ENCODE assay signal across 7 mouse cellular contexts in genomic region chr5:34288154-34288716, GRCm38 (mm10). TPM values are rescaled to one million over a fixed set of nuclear protein-coding genes. Genes with fewer than 3 reads are reported as not detected.
ATAC-seq and TF ChIP-seq lines count a peak whose summit lies in the region.

TSS of gene Zfyve28 (minus strand) at chr5:34288449.
TSS of gene Cfap99 (plus strand) at chr5:34288600.

- ATAC-seq in embryonic facial prominence, embryonic 13.5 days (ENCODE audit: insufficient number of reproducible peaks, insufficient read depth, low FRiP score, low TSS enrichment, low read depth): peak; percentile 89
- ATAC-seq in heart, embryonic 11.5 days (replicated peaks; ENCODE audit: insufficient number of reproducible peaks, low FRiP score, low TSS enrichment): peak; percentile 83
- ATAC-seq in kidney, embryonic 15.5 days (replicated peaks; ENCODE audit: low FRiP score): peak; percentile 93
- ATAC-seq in limb, embryonic 15.5 days (ENCODE audit: insufficient number of reproducible peaks, low FRiP score, low TSS enrichment, low read depth): peak; percentile 91
- peak; percentile 86 for ATAC-seq in stomach, embryonic 15.5 days (ENCODE audit: insufficient read depth, low FRiP score, low read depth)

- no peak within 1 kb of the TSS for H3ac ChIP-seq in myocyte (ENCODE audit: control insufficient read depth, insufficient read length)

- peaks cover 62% of the 10 kb centered on the region for H3K27me3 ChIP-seq in embryonic facial prominence, embryonic 13.5 days
- peaks cover 62% of the 10 kb centered on the region for H3K27me3 ChIP-seq in heart, embryonic 11.5 days (ENCODE audit: control insufficient read depth, insufficient read depth, low read length)
- peaks cover 74% of the 10 kb centered on the region for H3K27me3 ChIP-seq in kidney, embryonic 15.5 days
- H3K27me3 ChIP-seq in limb, embryonic 15.5 days: peaks cover 77% of the 10 kb centered on the region
- H3K27me3 ChIP-seq in myocyte (ENCODE audit: control insufficient read depth, insufficient read depth, insufficient read length): peaks cover 66% of the 10 kb centered on the region
- peaks cover 37% of the 10 kb centered on the region for H3K27me3 ChIP-seq in stomach, embryonic 15.5 days (replicated peaks)

- no peaks in the 10 kb centered on the region for H3K36me3 ChIP-seq in embryonic facial prominence, embryonic 13.5 days
- H3K36me3 ChIP-seq in heart, embryonic 11.5 days (ENCODE audit: control insufficient read depth, insufficient read depth, low read length): no peaks in the 10 kb centered on the region
- H3K36me3 ChIP-seq in kidney, embryonic 15.5 days: no peaks in the 10 kb centered on the region
- no peaks in the 10 kb centered on the region for H3K36me3 ChIP-seq in limb, embryonic 15.5 days
- no peaks in the 10 kb centered on the region for H3K36me3 ChIP-seq in myocyte (ENCODE audit: control insufficient read depth, insufficient read depth)
- H3K36me3 ChIP-seq in stomach, embryonic 15.5 days: no peaks in the 10 kb centered on the region

- no peaks in the 10 kb centered on the region for H3K9me3 ChIP-seq in embryonic facial prominence, embryonic 13.5 days
- H3K9me3 ChIP-seq in heart, embryonic 11.5 days (replicated peaks; ENCODE audit: control insufficient read depth, low read length): no peaks in the 10 kb centered on the region
- no peaks in the 10 kb centered on the region for H3K9me3 ChIP-seq in kidney, embryonic 15.5 days (replicated peaks)
- no peaks in the 10 kb centered on the region for H3K9me3 ChIP-seq in limb, embryonic 15.5 days
- H3K9me3 ChIP-seq in stomach, embryonic 15.5 days: no peaks in the 10 kb centered on the region

- under 1% methylated on average over 83 of the region's 83 CpGs for WGBS in bone marrow, adult 2 months
- under 1% methylated on average over 58 of the region's 83 CpGs for WGBS in embryonic facial prominence, embryonic 13.5 days
- under 1% methylated on average over 67 of the region's 83 CpGs for WGBS in heart, embryonic 11.5 days (ENCODE audit: insufficient replicate concordance)
- WGBS in kidney, embryonic 15.5 days: under 1% methylated on average over 67 of the region's 83 CpGs
- 0% methylated on average over 75 of the region's 83 CpGs for WGBS in limb, embryonic 15.5 days
- under 1% methylated on average over 79 of the region's 83 CpGs for WGBS in stomach, embryonic 15.5 days

- H3K27ac ChIP-seq in bone marrow, adult 2 months (ENCODE audit: control insufficient read depth, insufficient read depth, low read depth, low read length, poor library complexity): no peak within 1 kb of the TSS
- H3K27ac ChIP-seq in embryonic facial prominence, embryonic 13.5 days: no peak within 1 kb of the TSS
- H3K27ac ChIP-seq in heart, embryonic 11.5 days (ENCODE audit: low read depth, low read length): no peak within 1 kb of the TSS
- no peak within 1 kb of the TSS for H3K27ac ChIP-seq in kidney, embryonic 15.5 days
- H3K27ac ChIP-seq in limb, embryonic 15.5 days: no peak within 1 kb of the TSS
- no peak within 1 kb of the TSS for H3K27ac ChIP-seq in stomach, embryonic 15.5 days

- TF ChIP-seq POLR2A in bone marrow, adult 2 months (IDR thresholded peaks at IDR 0.05; ENCODE audit: borderline replicate concordance, control insufficient read depth, low read depth, low read length): no peak
- TF ChIP-seq POLR2A in myocyte (IDR thresholded peaks at IDR 0.05; ENCODE audit: insufficient read length, low read depth): no peak

- peak within 1 kb of the TSS; percentile 43 for H3K4me3 ChIP-seq in bone marrow, adult 2 months (replicated peaks; ENCODE audit: control insufficient read depth, low read depth, low read length)
- peak within 1 kb of the TSS; percentile 65 for H3K4me3 ChIP-seq in embryonic facial prominence, embryonic 13.5 days
- H3K4me3 ChIP-seq in heart, embryonic 11.5 days (ENCODE audit: low read depth, low read length): peak within 1 kb of the TSS; percentile 47
- peak within 1 kb of the TSS; percentile 70 for H3K4me3 ChIP-seq in kidney, embryonic 15.5 days (replicated peaks)
- H3K4me3 ChIP-seq in limb, embryonic 15.5 days: peak within 1 kb of the TSS; percentile 60
- H3K4me3 ChIP-seq in myocyte: no peak within 1 kb of the TSS
- peak within 1 kb of the TSS; percentile 62 for H3K4me3 ChIP-seq in stomach, embryonic 15.5 days (replicated peaks)

- H3K9ac ChIP-seq in embryonic facial prominence, embryonic 13.5 days: peak within 1 kb of the TSS; percentile 69
- H3K9ac ChIP-seq in heart, embryonic 11.5 days (ENCODE audit: low read depth, low read length): peak within 1 kb of the TSS; percentile 59; the same call in 1 of the 2 replicates
- peak within 1 kb of the TSS; percentile 33 for H3K9ac ChIP-seq in kidney, embryonic 15.5 days
- H3K9ac ChIP-seq in limb, embryonic 15.5 days: 0 out of 2 replicates have a peak within 1 kb of the TSS, but pooled peaks have one; percentile 1
- H3K9ac ChIP-seq in stomach, embryonic 15.5 days: no peak within 1 kb of the TSS

- H3K4me1 ChIP-seq in bone marrow, adult 2 months (ENCODE audit: control insufficient read depth, insufficient read depth, low read length): no peaks in the 10 kb centered on the region; the same call in 1 of the 2 replicates
- peaks cover 17% of the 10 kb centered on the region for H3K4me1 ChIP-seq in embryonic facial prominence, embryonic 13.5 days
- H3K4me1 ChIP-seq in heart, embryonic 11.5 days (ENCODE audit: control insufficient read depth, insufficient read depth, low read length): peaks cover 10% of the 10 kb centered on the region
- H3K4me1 ChIP-seq in kidney, embryonic 15.5 days: peaks cover 21% of the 10 kb centered on the region
- peaks cover 24% of the 10 kb centered on the region for H3K4me1 ChIP-seq in limb, embryonic 15.5 days
- peaks cover 26% of the 10 kb centered on the region for H3K4me1 ChIP-seq in stomach, embryonic 15.5 days

- no peaks in the 10 kb centered on the region for H3K79me2 ChIP-seq in myocyte (ENCODE audit: control insufficient read depth, insufficient read depth)

- H3K4me2 ChIP-seq in embryonic facial prominence, embryonic 13.5 days: peak within 1 kb of the TSS; percentile 97
- H3K4me2 ChIP-seq in heart, embryonic 11.5 days: peak within 1 kb of the TSS; percentile 72
- peak within 1 kb of the TSS; percentile 99 for H3K4me2 ChIP-seq in kidney, embryonic 15.5 days
- H3K4me2 ChIP-seq in limb, embryonic 15.5 days: peak within 1 kb of the TSS; percentile 97
- peak within 1 kb of the TSS; percentile 5 for H3K4me2 ChIP-seq in myocyte (ENCODE audit: low read depth)
- H3K4me2 ChIP-seq in stomach, embryonic 15.5 days: peak within 1 kb of the TSS; percentile 98

- no peak for TF ChIP-seq CTCF in bone marrow, adult 2 months (IDR thresholded peaks at IDR 0.05; ENCODE audit: control insufficient read depth, insufficient read depth, low read length)

TF ChIP-seq in myocyte, 11 proteins besides CTCF, POLR2A, EP300 and RAD21:
- TF ChIP-seq E2F4 (IDR thresholded peaks at IDR 0.05; ENCODE audit: insufficient read depth) (no peak), POLR2AphosphoS2 (IDR thresholded peaks at IDR 0.05; ENCODE audit: insufficient read length, low read depth) (no peak), CEBPB (IDR thresholded peaks at IDR 0.05; ENCODE audit: insufficient read depth, poor library complexity, severe bottlenecking) (no peak), TCF3 (IDR thresholded peaks at IDR 0.05; ENCODE audit: insufficient read length, low read depth) (no peak), MYOG (IDR thresholded peaks at IDR 0.05; ENCODE audit: control insufficient read depth in 1 of 3, insufficient read depth in 1 of 3, insufficient read length in 2 of 3, low read depth in 2 of 3) (peak in 1 of 3 experiments; percentile 10), REST (IDR thresholded peaks at IDR 0.05; ENCODE audit: insufficient read depth, insufficient read length) (no peak), SRF (IDR thresholded peaks at IDR 0.05; ENCODE audit: control insufficient read depth, insufficient read length, low read depth) (no peak), TCF12 (IDR thresholded peaks at IDR 0.05; ENCODE audit: insufficient read depth, poor library complexity, severe bottlenecking) (no peak), MAX (IDR thresholded peaks at IDR 0.05; ENCODE audit: low read depth) (no peak)

RNA-seq across cellular contexts. Expression of gene Zfyve28, which starts in this region (rescaled TPM):
- 1.0 and 3.0 TPM in 2 replicates for polyA plus RNA-seq in bone marrow, adult 2 months (2011; ENCODE audit: insufficient read depth, insufficient read length, low replicate concordance, missing spikeins)
- 1.8 and 2.4 TPM in 2 replicates for polyA plus RNA-seq in embryonic facial prominence, embryonic 13.5 days (2015; fragmentation: Nextera tagmentation; extraction: Ambion mirVana)
- polyA plus RNA-seq in heart, embryonic 11.5 days (2014; fragmentation: Nextera tagmentation; extraction: Ambion mirVana): 0.29 and 0.46 TPM in 2 replicates
- polyA plus RNA-seq in kidney, embryonic 15.5 days (2015; fragmentation: Nextera tagmentation; extraction: Ambion mirVana): 0.37 and 0.77 TPM in 2 replicates
- 0.82 and 1.1 TPM in 2 replicates for polyA plus RNA-seq in limb, embryonic 15.5 days (2015; fragmentation: Nextera tagmentation; extraction: Ambion mirVana)
- polyA plus RNA-seq in myocyte (2012; fragmentation: generic; extraction: Trizol): 0.08 TPM
- 0.53 and 0.62 TPM in 2 replicates for polyA plus RNA-seq in stomach, embryonic 15.5 days (2015; fragmentation: Nextera tagmentation; extraction: Ambion mirVana)

RNA-seq across cellular contexts. Expression of gene Cfap99, which starts in this region (rescaled TPM):
- polyA plus RNA-seq in bone marrow, adult 2 months (2011; ENCODE audit: insufficient read depth, insufficient read length, low replicate concordance, missing spikeins): not detected in 2 replicates
- polyA plus RNA-seq in embryonic facial prominence, embryonic 13.5 days (2015; fragmentation: Nextera tagmentation; extraction: Ambion mirVana): not detected in 2 replicates
- 0.07 and 0.10 TPM in 2 replicates for polyA plus RNA-seq in heart, embryonic 11.5 days (2014; fragmentation: Nextera tagmentation; extraction: Ambion mirVana)
- polyA plus RNA-seq in kidney, embryonic 15.5 days (2015; fragmentation: Nextera tagmentation; extraction: Ambion mirVana): not detected in 2 replicates
- polyA plus RNA-seq in limb, embryonic 15.5 days (2015; fragmentation: Nextera tagmentation; extraction: Ambion mirVana): not detected in 2 replicates
- 0.02 TPM for polyA plus RNA-seq in myocyte (2012; fragmentation: generic; extraction: Trizol)
- polyA plus RNA-seq in stomach, embryonic 15.5 days (2015; fragmentation: Nextera tagmentation; extraction: Ambion mirVana): not detected in 2 replicates

Comparison
In these comparisons a context has a peak if more than half of its experiments do, and no peak if none do; other contexts are left out.
1. Peak in ATAC-seq, H3K4me3 ChIP-seq, H3K9ac ChIP-seq and H3K4me2 ChIP-seq in heart, embryonic 11.5 days; RNA of the genes that start here not detected or under 1 TPM.
2. Peak in ATAC-seq, H3K4me3 ChIP-seq, H3K9ac ChIP-seq and H3K4me2 ChIP-seq in kidney, embryonic 15.5 days; RNA of the genes that start here not detected or under 1 TPM.
3. Peak in ATAC-seq, H3K4me3 ChIP-seq and H3K4me2 ChIP-seq in stomach, embryonic 15.5 days; RNA of the genes that start here not detected or under 1 TPM.
4. H3K4me2 ChIP-seq: peak in every context shown above with its lines; median percentile 99 in kidney, embryonic 15.5 days; 98 in stomach, embryonic 15.5 days; 97 in embryonic facial prominence, embryonic 13.5 days; 97 in limb, embryonic 15.5 days; 72 in heart, embryonic 11.5 days; 5 in myocyte.